Comparison of ENCODE assay signal across 1 mouse cellular context in the genomic region with DNA sequence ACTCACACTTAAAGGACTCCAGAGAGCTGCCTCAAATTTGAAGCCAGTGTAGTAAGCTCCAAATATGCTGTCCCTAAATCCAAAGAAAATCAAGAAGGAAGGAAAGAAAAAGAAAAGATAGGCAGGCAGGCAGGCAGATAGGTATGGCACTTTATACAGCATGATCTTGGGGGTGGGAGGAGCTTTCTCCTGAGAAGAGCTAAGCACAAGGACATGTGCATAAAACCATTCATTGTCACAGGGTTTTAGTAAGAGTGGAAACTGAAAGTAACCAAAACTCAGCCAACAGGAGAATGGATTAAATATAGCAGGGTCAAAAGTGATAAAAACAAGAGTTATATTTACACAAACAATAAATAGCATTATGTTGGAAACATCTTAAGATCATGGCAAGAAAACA.
TF ChIP-seq lines count a peak whose summit lies in the region.

No protein-coding gene starts in this region.

TF ChIP-seq in CH12.LX, 34 proteins besides CTCF, POLR2A, EP300 and RAD21 (continued from another document):
- TF ChIP-seq ELF1 (IDR thresholded peaks at IDR 0.05; ENCODE audit: low read depth, low read length) (no peak), JUN (IDR thresholded peaks at IDR 0.05; ENCODE audit: insufficient read depth, low read depth, low read length) (no peak), POLR2AphosphoS2 (IDR thresholded peaks at IDR 0.05; ENCODE audit: low read depth, low read length) (no peak), SMC3 (IDR thresholded peaks at IDR 0.05; ENCODE audit: low read depth, low read length) (no peak), MEF2A (IDR thresholded peaks at IDR 0.05; ENCODE audit: borderline replicate concordance, low read depth, low read length) (no peak), USF2 (conservative IDR thresholded peaks at IDR 0.05; ENCODE audit: low read depth, low read length) (no peak), NELFE (IDR thresholded peaks at IDR 0.05; ENCODE audit: low read depth, low read length) (no peak), IRF4 (IDR thresholded peaks at IDR 0.05; ENCODE audit: low read depth, low read length) (no peak), MAX (IDR thresholded peaks at IDR 0.05; ENCODE audit: low read length) (no peak), RCOR1 (conservative IDR thresholded peaks at IDR 0.05; ENCODE audit: low read depth, low read length) (no peak), KAT2A (IDR thresholded peaks at IDR 0.05; ENCODE audit: insufficient replicate concordance, low read length) (no peak), ETS1 (conservative IDR thresholded peaks at IDR 0.05; ENCODE audit: low read depth, low read length) (no peak), MYC (IDR thresholded peaks at IDR 0.05; ENCODE audit: low read depth, low read length) (no peak), GABPA (IDR thresholded peaks at IDR 0.05; ENCODE audit: insufficient replicate concordance, low read depth, low read length) (no peak)
TF ChIP-seq in CH12.LX: peak in this region for 0.
